In the genomic region with DNA sequence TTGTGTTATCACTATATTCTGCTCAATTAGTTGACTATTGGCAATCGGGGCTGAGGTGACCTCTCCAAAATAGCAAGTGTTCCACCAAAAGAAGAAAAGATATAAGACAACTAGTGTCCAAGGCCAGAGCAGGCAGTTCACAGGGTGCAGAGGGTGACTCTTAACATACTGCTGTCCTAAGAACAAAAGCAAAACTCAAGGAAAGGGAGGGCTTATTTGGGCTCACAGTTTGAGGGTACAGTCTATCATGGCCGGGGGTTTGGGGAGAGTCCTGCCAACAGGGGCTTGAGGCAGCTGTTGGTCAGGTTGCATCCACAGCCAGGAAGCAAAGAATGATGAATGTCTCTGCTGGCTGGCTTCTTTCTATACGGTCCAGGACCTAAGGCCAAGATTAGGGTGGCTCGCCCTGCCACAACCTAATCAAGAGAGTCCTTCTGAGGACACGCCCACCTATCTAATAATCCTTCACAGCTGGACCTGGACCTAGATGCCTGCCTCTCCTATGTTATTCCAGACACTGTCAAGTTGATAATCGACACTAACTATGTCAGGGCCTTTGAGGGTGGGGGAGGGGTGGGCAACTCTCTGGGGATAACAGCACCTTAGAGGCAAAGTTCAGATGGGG, we compare ENCODE assay signal across 23 mouse cellular contexts. TPM values are rescaled to one million over a fixed set of nuclear protein-coding genes. Genes with fewer than 3 reads are reported as not detected.
DNase-seq lines count a peak whose midpoint lies in the region; ATAC-seq lines count a peak whose summit lies in the region.
"Had no signal": no experiment of that assay in that cellular context is flagged by ENCODE, and none has a peak within 500 bp of the region (broad histone marks: within the 10 kb centered on the region; RNA-seq: fewer than 3 reads in every experiment).

No protein-coding gene starts in this region.

- H3K9me3 ChIP-seq in liver, embryonic 11.5 days (ENCODE audit: control insufficient read depth, low read length): no peaks in the 10 kb centered on the region
- no peaks in the 10 kb centered on the region for H3K9me3 ChIP-seq in neural tube, embryonic 15.5 days (replicated peaks)
- H3K9me3 ChIP-seq: heart, embryonic 10.5 days; midbrain, embryonic 15.5 days had no signal

- H3K9ac ChIP-seq in liver, embryonic 11.5 days (ENCODE audit: low read depth, low read length): no peak overlapping the region
- H3K9ac ChIP-seq in neural tube, embryonic 15.5 days (replicated peaks): no peak overlapping the region
- H3K9ac ChIP-seq: midbrain, embryonic 15.5 days had no signal

- no peaks in the 10 kb centered on the region for H3K27me3 ChIP-seq in liver, embryonic 11.5 days (replicated peaks; ENCODE audit: control insufficient read depth, insufficient read depth, low read length)
- H3K27me3 ChIP-seq in neural tube, embryonic 15.5 days (replicated peaks): no peaks in the 10 kb centered on the region
- H3K27me3 ChIP-seq: CH12.LX; midbrain, embryonic 15.5 days had no signal

- H3K4me1 ChIP-seq in liver, embryonic 11.5 days (replicated peaks; ENCODE audit: control insufficient read depth, insufficient read depth, low read length): peaks cover 13% of the 10 kb centered on the region
- no peaks in the 10 kb centered on the region for H3K4me1 ChIP-seq in neural tube, embryonic 15.5 days
- H3K4me1 ChIP-seq: heart, embryonic 10.5 days had no signal

- 0 out of 2 replicates have a peak overlapping the region, but pooled peaks have one; percentile 19 for H3K27ac ChIP-seq in liver, embryonic 11.5 days (ENCODE audit: low read depth, low read length)
- no peak overlapping the region for H3K27ac ChIP-seq in neural tube, embryonic 15.5 days (replicated peaks)
- H3K27ac ChIP-seq: heart, embryonic 10.5 days; macrophage had no signal

- peak; percentile 95 for ATAC-seq in liver, embryonic 11.5 days (replicated peaks; ENCODE audit: low FRiP score)
- ATAC-seq in megakaryocyte-erythroid progenitor cell, adult 5-6 weeks (replicated peaks; ENCODE audit: low FRiP score, low TSS enrichment, poor library complexity, severe bottlenecking): peak; percentile 94
- ATAC-seq in neural tube, embryonic 15.5 days (ENCODE audit: low FRiP score): no peak
- ATAC-seq: hindbrain, embryonic 16.5 days; midbrain, embryonic 15.5 days had no signal

- peak; percentile 86 for DNase-seq in heart, adult 11 months
- no peak for DNase-seq in heart, adult 8-10 months (ENCODE audit: low spot score)
- DNase-seq in spleen, postnatal 10 days (ENCODE audit: low spot score in 2 of 2): peak; percentile 56 to 69
- DNase-seq in spleen, postnatal 14 days (ENCODE audit: low spot score in 2 of 2): no peak
- no peak for DNase-seq in liver, embryonic 11.5 days (ENCODE audit: low spot score)
- DNase-seq in yolk sac, embryonic 10.5 days (ENCODE audit: low spot score): no peak
- DNase-seq: adrenal gland, adult 2 months; cerebellum, adult 18-20 months; gastrocnemius, postnatal 14 days; kidney, postnatal 4 days; layer of hippocampus, postnatal 36 days; lung, adult 2 months had no signal

- H3K4me2 ChIP-seq in liver, embryonic 11.5 days: peak overlapping the region; percentile 30; the same call in 1 of the 2 replicates
- H3K4me2 ChIP-seq in neural tube, embryonic 15.5 days: no peak overlapping the region
- H3K4me2 ChIP-seq: midbrain, embryonic 15.5 days had no signal

- H3K4me3 ChIP-seq in liver, embryonic 11.5 days (ENCODE audit: low read depth, low read length): no peak overlapping the region
- no peak overlapping the region for H3K4me3 ChIP-seq in neural tube, embryonic 15.5 days (replicated peaks)
- H3K4me3 ChIP-seq: heart, embryonic 10.5 days; midbrain, embryonic 15.5 days had no signal

- no peaks in the 10 kb centered on the region for H3K36me3 ChIP-seq in liver, embryonic 11.5 days (ENCODE audit: control insufficient read depth, insufficient read depth, low read length)
- no peaks in the 10 kb centered on the region for H3K36me3 ChIP-seq in neural tube, embryonic 15.5 days
- H3K36me3 ChIP-seq: heart, embryonic 10.5 days; midbrain, embryonic 15.5 days had no signal

- 50% methylated on average over 6 of the region's 6 CpGs for WGBS in liver, embryonic 11.5 days
- 81% methylated on average over 6 of the region's 6 CpGs for WGBS in neural tube, embryonic 15.5 days

RNA-seq across cellular contexts. Expression of a gene that starts 8.2 kb away (rescaled TPM):
- total RNA-seq in heart, adult 8-10 months (2022): 10 to 100 TPM in 3 of 4 experiments, 1 to 10 TPM in 1; 7.3 to 16.9 (median 13.2) TPM
- 38.4 and 39.6 TPM in 2 replicates for polyA plus RNA-seq in liver, embryonic 11.5 days (2014; fragmentation: Nextera tagmentation; extraction: Ambion mirVana)
- total RNA-seq in megakaryocyte-erythroid progenitor cell, adult 5-6 weeks (2014; fragmentation: Nextera tagmentation): 9.3 and 15.1 TPM in 2 replicates
- total RNA-seq in megakaryocyte-erythroid progenitor cell, adult 5-6 weeks (2017): 10.0 and 24.9 TPM in 2 replicates
- 6.3 and 16.2 TPM in 2 replicates for polyA plus RNA-seq in neural tube, embryonic 15.5 days (2015; fragmentation: Nextera tagmentation; extraction: Ambion mirVana)

RNA-seq across cellular contexts. Expression of a gene that starts 14.6 kb away (rescaled TPM):
- total RNA-seq in heart, adult 8-10 months (2022): 100 to 1,000 TPM; 216 to 258 (median 253) TPM
- 2,667 and 2,772 TPM in 2 replicates for polyA plus RNA-seq in liver, embryonic 11.5 days (2014; fragmentation: Nextera tagmentation; extraction: Ambion mirVana)
- total RNA-seq in megakaryocyte-erythroid progenitor cell, adult 5-6 weeks (2014; fragmentation: Nextera tagmentation): 591 and 602 TPM in 2 replicates
- total RNA-seq in megakaryocyte-erythroid progenitor cell, adult 5-6 weeks (2017): 419 and 579 TPM in 2 replicates
- polyA plus RNA-seq in neural tube, embryonic 15.5 days (2015; fragmentation: Nextera tagmentation; extraction: Ambion mirVana): 1,840 and 1,880 TPM in 2 replicates

RNA-seq across cellular contexts. Expression of a gene that starts 23.1 kb away (rescaled TPM):
- total RNA-seq in heart, adult 8-10 months (2022): not detected
- not detected in 2 replicates for polyA plus RNA-seq in liver, embryonic 11.5 days (2014; fragmentation: Nextera tagmentation; extraction: Ambion mirVana)
- not detected in 2 replicates for total RNA-seq in megakaryocyte-erythroid progenitor cell, adult 5-6 weeks (2014; fragmentation: Nextera tagmentation)
- 0.65 TPM in 1 of 2 replicates, not detected in the other for total RNA-seq in megakaryocyte-erythroid progenitor cell, adult 5-6 weeks (2017)
- not detected in 2 replicates for polyA plus RNA-seq in neural tube, embryonic 15.5 days (2015; fragmentation: Nextera tagmentation; extraction: Ambion mirVana)
- total RNA-seq: adrenal gland, adult 2 months; common myeloid progenitor, adult 5-6 weeks; gastrocnemius, postnatal 14 days; heart, postnatal 25 days; layer of hippocampus, postnatal 36 days; left cerebral cortex, postnatal 36 days had no signal
- polyA plus RNA-seq: adrenal gland, adult 2 months; embryonic facial prominence, embryonic 11.5 days; heart, embryonic 10.5 days; hindbrain, embryonic 16.5 days; lung, adult 2 months; macrophage; midbrain, embryonic 15.5 days had no signal

RNA-seq across cellular contexts. Expression of a gene that starts 47.0 kb away (rescaled TPM):
- total RNA-seq in heart, adult 8-10 months (2022): 10 to 100 TPM; 15.7 to 26.4 (median 22.1) TPM
- 40.7 and 43.0 TPM in 2 replicates for polyA plus RNA-seq in liver, embryonic 11.5 days (2014; fragmentation: Nextera tagmentation; extraction: Ambion mirVana)
- 0.49 and 2.5 TPM in 2 replicates for total RNA-seq in megakaryocyte-erythroid progenitor cell, adult 5-6 weeks (2014; fragmentation: Nextera tagmentation)
- total RNA-seq in megakaryocyte-erythroid progenitor cell, adult 5-6 weeks (2017): 1.4 and 2.1 TPM in 2 replicates
- polyA plus RNA-seq in neural tube, embryonic 15.5 days (2015; fragmentation: Nextera tagmentation; extraction: Ambion mirVana): 9.6 and 13.8 TPM in 2 replicates

RNA-seq across cellular contexts. Expression of a gene that starts 47.8 kb away (rescaled TPM):
- under 1 TPM in 2 of 4 experiments, not detected in 2; 0.34 to 0.35 TPM for total RNA-seq in heart, adult 8-10 months (2022)
- 4.0 and 5.1 TPM in 2 replicates for polyA plus RNA-seq in liver, embryonic 11.5 days (2014; fragmentation: Nextera tagmentation; extraction: Ambion mirVana)
- 1.7 TPM in 1 of 2 replicates, not detected in the other for total RNA-seq in megakaryocyte-erythroid progenitor cell, adult 5-6 weeks (2014; fragmentation: Nextera tagmentation)
- 0.69 TPM in 1 of 2 replicates, not detected in the other for total RNA-seq in megakaryocyte-erythroid progenitor cell, adult 5-6 weeks (2017)
- 1.2 and 1.9 TPM in 2 replicates for polyA plus RNA-seq in neural tube, embryonic 15.5 days (2015; fragmentation: Nextera tagmentation; extraction: Ambion mirVana)
- total RNA-seq: common myeloid progenitor, adult 5-6 weeks; gastrocnemius, postnatal 14 days had no signal
- polyA plus RNA-seq: macrophage had no signal

Comparison
In these comparisons a context has a peak if more than half of its experiments do, and no peak if none do; other contexts are left out.
1. DNase-seq: peak in heart, adult 11 months (single experiment) and spleen, postnatal 10 days (2 of 2); none in heart, adult 8-10 months (single experiment), spleen, postnatal 14 days (0 of 2), liver, embryonic 11.5 days (single experiment) and yolk sac, embryonic 10.5 days (single experiment).